Mouse (Mus musculus): ENCODE results near the gene Kcnn1.
A peak's percentile ranks its signal among the peaks of the same experiment; 100 is the strongest.

Kcnn1 gene

DNA sequence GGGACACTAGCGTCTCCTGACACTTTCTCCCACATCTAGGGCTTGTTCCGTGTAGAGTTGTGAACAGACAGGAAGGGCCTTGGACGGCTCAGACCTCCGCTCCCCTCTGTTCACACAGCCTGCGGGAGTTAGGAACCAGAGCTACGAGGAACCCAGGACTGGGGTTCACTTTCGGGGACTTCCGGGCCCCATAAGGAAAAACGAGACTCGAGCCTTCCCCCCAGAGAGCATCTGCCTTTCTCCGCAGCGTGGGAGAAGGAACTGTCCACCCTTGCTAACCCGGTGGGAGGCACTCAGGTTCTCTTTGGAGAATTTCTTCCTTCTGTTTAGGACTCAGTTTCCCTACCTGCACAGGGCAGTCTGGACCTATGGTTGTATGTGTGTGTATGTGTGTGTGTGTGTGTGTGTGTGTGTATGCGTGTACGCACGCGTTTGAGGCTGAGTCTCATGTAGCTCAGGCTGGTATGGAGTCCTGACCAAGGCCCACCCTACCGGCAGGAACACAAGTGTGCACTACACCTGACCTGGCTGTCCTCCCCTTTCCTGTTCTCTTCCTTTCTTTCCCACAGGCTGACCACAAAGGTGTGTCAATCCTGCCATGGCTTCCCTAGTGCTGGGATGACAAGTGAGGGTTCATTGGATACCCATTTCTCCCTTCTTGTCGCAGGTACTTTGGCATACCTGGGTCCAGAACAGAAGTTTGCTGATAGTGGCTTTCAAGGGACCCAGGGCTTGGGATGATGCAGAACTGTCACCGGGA lies 30.0 kb upstream of the Kcnn1 start:
- no peak for DNase-seq

DNA sequence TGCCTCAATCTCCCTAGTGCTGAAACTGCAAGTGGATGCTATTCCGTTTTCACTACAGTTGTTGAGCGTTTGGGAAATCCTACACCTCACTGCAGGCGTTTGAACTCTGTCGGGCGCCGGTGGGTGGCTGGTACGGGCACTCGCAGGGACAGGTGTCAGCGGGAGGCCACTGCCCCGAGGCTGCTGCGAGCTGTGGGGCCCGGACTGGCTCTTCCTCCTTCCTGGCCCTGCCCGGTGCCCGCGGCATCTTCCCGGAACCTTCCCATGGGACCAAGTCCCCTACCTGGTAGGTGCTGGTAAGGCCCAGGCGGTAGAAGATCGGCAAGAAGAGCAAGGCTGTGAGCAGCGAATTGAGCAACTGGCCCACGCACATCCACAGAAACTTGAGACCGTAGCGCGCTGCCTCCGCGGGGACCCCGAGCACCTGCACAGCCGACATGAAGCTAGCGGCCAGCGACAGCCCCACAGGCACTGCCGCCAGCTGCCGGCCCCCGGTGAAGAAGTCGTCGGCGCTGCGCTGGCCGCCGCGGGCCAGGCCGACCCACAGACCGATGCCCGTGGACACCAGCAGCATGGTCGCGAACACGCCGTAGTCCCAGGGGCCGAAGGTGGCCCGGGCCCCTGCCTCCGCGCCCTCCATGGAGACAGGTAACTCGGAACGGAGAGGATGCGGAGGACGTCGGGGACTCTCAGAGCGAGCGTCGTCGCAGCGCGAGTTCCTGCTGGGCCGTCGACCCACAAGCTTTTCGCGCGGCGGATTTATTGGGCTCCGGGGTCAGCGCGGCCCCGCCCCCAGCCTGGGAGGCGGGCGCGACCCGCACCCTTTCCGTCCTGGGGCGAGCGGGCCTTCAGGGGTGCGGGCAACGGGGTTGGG lies 29.2 kb upstream of the Kcnn1 start, which contains the start of gene Slc5a5:
Gene Slc5a5, minus strand, starts transcription at position 736 of the 874 bp plus-strand sequence.
- DNase-seq, result no peak

- DNase-seq, result peak; percentile 56
Measured at GRCm38 (mm10) chr8:70891356-70891755, 28.3 kb upstream of the Kcnn1 start.

DNA sequence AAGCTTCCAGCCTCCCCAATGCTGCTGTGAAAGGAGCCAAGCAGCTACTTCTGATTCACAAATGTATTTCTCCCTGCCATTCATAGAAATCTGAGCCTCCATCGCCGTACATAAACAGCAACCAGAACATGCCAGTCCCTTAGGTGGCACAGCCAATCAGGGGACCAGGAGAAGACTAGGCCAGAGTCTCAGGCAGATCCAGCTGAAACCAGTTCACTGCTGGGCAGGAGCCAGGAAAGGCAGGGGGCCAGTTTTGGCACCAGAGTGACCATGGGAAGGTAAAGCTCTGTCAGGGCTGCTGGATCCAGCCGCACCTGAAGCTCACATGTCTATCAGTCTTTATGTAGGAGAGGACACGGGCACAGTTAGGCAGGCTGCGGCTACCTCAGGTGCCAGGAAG lies 27.6 kb upstream of the Kcnn1 start:
- no peak for DNase-seq

GRCm38 (mm10) chr8:70887669-70888068 lies 24.6 kb upstream of the Kcnn1 start:
- peak; percentile 71 for DNase-seq

- peak; percentile 65 for DNase-seq
Measured at GRCm38 (mm10) chr8:70885612-70886011, 22.6 kb upstream of the Kcnn1 start.

DNA sequence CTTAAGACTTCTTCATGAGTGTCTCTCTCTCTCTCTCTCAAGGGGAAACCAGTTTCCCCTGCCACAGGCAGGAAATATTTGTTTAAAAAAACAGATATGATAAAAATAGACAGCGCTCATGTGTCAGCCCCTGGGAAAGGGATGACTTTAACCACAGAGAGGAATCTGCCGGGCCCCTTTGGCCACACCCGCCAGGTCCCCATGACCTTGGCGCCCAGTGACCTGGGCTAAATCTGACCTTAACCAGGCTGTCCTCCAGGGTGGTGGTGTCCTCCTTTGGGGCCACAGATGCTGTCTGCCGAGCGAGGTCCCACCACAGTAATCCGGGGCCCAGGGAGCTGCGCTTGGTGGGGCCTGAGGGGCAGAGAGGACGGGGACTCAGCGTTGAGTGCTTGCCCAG lies 21.6 kb upstream of the Kcnn1 start:
- no peak for DNase-seq

- no peak for DNase-seq
Measured at GRCm38 (mm10) chr8:70884186-70884585, 21.1 kb upstream of the Kcnn1 start.

GRCm38 (mm10) chr8:70880546-70880945 lies 17.5 kb upstream of the Kcnn1 start:
- DNase-seq, result no peak

GRCm38 (mm10) chr8:70880126-70880525 lies 17.1 kb upstream of the Kcnn1 start:
- DNase-seq, result peak; percentile 42

GRCm38 (mm10) chr8:70879500-70879899 lies 16.4 kb upstream of the Kcnn1 start:
- DNase-seq, result no peak

- DNase-seq, result no peak
Measured at GRCm38 (mm10) chr8:70878178-70878577, 15.1 kb upstream of the Kcnn1 start.

DNA sequence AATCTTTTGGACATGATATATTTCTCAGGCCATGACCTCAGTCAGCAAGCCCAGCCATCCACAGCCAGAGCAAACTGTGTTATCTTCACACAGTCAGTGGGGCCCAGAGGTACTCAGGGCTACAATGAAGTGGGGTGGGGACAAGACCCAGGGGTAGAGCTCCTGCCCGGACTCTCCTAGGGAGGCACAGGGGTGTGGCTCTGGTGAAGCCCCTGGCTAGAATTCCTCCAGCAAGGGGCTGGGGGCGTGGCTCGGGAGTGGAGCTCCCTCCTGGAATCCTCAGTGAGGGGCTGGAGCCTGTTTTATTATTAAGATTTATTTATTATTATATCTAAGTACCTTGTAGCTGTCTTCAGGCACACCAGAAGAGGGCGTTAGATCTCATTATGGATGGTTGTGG lies 13.3 kb upstream of the Kcnn1 start:
- peak; percentile 20 for DNase-seq

GRCm38 (mm10) chr8:70874441-70874840 lies 11.4 kb upstream of the Kcnn1 start:
- DNase-seq, result peak; percentile 18

GRCm38 (mm10) chr8:70873364-70873985 lies 10.4 kb upstream of the Kcnn1 start, which contains the start of gene Ccdc124:
Gene Ccdc124, minus strand, starts transcription at chr8:70873935.
- peak; percentile 97 for DNase-seq

DNA sequence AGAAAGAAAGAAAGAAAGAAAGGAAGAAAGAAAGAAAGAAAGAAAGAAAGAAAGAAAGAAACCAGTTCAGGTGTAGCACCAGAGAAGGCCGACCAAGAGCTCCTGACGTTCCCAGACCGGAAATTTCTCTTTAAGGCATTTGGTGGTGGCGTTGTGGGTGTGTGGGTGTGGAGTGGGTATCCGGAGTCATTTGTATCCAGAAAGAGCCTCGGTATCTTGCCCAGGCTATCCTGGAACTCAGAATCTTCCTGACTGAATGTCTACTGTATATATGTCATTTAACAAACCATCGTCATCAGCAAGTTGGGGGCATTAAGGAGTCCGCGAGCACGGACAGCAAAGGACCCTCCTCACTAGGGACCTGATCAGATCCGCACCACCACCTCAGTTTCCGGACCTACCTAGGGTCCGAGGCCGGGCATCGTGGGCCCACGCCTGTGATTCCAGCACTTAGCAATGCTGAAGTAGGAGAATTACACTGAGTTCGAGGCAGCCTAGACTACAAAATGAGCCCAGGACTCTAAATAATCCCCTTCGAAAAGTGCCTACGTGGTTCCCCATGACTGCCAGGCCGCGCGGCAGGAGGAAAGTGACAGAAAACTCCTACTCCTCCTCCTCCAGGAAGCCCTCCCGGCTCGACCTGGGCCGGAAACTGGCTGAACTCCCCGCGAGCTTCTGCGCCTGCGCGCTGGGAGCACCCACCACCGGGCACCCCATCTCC lies 9.7 kb upstream of the Kcnn1 start:
- DNase-seq, result peak; percentile 19

GRCm38 (mm10) chr8:70871195-70871807 lies 8.2 kb upstream of the Kcnn1 start:
- DNase-seq, result no peak

DNA sequence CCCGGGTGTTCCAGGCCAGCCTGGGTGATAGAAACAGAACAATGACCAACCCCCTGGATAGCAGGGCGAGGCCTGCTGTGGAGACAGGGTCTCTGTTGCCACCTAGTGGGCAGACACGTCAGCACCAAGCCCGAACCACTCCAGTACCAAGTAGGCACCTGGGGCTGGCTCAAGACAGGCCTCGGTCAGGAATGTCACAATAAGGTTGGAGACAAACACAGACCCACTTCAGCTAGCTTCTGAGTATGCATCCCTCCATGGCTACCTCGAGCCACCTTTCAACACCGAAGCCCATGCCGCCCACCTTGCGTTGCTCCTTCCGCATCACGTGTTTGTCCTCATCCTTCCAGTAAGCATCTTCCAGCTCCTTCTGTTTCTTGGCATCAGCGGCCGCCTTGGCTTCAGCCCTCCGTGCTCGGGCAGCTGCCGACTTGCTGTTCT lies 6.6 kb upstream of the Kcnn1 start:
- DNase-seq, result peak; percentile 83

- no peak for DNase-seq
Measured at GRCm38 (mm10) chr8:70869199-70869571, 6.1 kb upstream of the Kcnn1 start.

DNA sequence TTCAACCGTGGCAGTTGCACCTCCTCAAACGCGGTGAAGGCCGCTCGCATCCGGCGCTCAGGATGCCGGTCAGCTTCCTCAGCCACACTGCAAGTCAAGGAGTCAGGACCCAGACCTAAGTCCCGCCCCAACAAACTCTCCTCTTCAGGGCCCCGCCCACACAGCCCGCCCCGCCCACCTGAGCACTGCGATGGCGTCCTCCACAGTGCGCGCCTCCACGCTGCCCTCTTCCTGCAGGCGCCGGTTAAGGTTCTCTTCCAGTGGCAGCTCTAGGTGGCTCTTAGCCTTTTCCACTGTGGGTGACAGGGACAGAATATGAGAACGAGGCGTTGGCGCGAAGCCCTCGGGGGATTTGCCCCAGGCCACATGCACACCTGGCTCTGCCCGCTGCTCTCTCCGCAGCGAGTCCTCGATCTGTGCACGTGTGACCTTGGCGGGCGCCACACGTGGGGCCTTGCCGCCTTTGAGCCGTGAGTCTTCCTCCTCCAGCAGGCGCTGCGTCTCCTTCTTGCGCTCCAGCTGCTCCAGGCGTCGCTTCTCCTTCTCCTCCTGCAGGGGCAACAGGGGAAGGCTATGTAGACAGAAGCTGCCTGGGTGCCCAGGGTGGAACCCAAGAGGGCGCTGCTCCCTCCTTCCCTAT lies 5.6 kb upstream of the Kcnn1 start:
- peak; percentile 78 for DNase-seq

- DNase-seq, result no peak
Measured at GRCm38 (mm10) chr8:70866566-70866965, 3.5 kb upstream of the Kcnn1 start.
